8 mouse cellular contexts compared by ENCODE assay signal in the genomic region with DNA sequence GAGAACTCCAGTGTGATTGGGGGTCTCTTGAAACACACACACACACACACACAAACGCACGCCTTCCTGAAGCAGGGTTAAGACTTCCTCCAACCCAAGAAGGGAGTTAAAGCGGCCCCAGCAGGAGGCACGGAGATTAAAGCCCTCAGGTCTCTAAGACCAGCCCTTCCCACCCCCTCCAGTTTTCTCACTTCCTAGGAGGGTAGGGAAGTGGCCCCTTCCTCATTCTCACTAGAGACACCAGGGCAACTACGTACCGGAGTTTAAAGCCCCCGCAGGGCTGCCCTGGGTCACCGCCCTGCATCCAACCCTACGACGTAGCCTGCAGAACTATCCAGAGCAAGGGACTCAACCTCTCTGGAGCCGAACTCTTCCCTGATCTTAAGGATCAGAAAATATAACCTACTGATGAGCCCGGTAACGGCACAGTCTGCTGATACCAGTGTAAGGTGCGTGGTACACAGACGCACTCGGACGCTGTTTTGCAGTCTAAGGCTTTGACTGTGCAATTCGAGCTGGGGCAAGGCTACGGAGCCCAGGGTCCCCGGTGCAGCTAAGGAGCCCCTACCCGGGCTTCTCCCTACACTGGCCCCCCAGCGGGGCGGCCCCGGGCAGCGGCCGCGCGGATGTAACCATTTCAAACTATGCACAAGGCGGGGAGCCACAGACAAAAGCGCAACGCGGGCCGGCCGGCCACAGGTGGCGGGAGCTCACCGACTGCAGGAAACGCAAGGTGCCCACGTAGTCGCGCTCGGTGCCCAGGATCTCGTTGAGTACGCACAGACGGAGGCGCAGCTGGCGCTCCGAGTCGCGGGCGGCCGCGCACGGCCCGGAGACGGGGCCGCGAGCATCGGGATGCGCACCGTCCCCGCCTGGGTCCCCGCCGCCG. TPM values are rescaled to one million over a fixed set of nuclear protein-coding genes. Genes with fewer than 3 reads are reported as not detected.
A peak's percentile ranks its signal among the peaks of the same experiment; 100 is the strongest.
DNase-seq lines count a peak whose midpoint lies in the region; ATAC-seq and TF ChIP-seq lines count a peak whose summit lies in the region.

No protein-coding gene starts in this region.

- H3K36me3 ChIP-seq in forebrain, embryonic 12.5 days (replicated peaks), result no peaks in the 10 kb centered on the region
- no peaks in the 10 kb centered on the region for H3K36me3 ChIP-seq in hindbrain, embryonic 15.5 days
- H3K36me3 ChIP-seq in limb, embryonic 15.5 days, result no peaks in the 10 kb centered on the region
- H3K36me3 ChIP-seq in midbrain, embryonic 14.5 days (ENCODE audit: control insufficient read depth, insufficient read depth, low read length), result no peaks in the 10 kb centered on the region
- H3K36me3 ChIP-seq in testis, adult 2 months (ENCODE audit: control insufficient read depth, insufficient read depth, low read length), result no peaks in the 10 kb centered on the region

- under 1% methylated on average over 64 of the region's 64 CpGs for WGBS in forebrain, embryonic 12.5 days
- under 1% methylated on average over 52 of the region's 64 CpGs for WGBS in hindbrain, embryonic 15.5 days
- WGBS in limb, embryonic 15.5 days, result under 1% methylated on average over 42 of the region's 64 CpGs
- under 1% methylated on average over 64 of the region's 64 CpGs for WGBS in midbrain, embryonic 14.5 days

- TF ChIP-seq POLR2A in testis, adult 2 months (IDR thresholded peaks at IDR 0.05; ENCODE audit: control insufficient read depth, low read depth, low read length), result no peak

- no peak for TF ChIP-seq CTCF in testis, adult 2 months (IDR thresholded peaks at IDR 0.05; ENCODE audit: control insufficient read depth, insufficient read depth, insufficient replicate concordance, low read depth, low read length)

- peak overlapping the region; percentile 87 for H3K4me2 ChIP-seq in forebrain, embryonic 12.5 days
- peak overlapping the region; percentile 65 for H3K4me2 ChIP-seq in hindbrain, embryonic 15.5 days
- H3K4me2 ChIP-seq in limb, embryonic 15.5 days, result peak overlapping the region; percentile 86
- peak overlapping the region; percentile 81 for H3K4me2 ChIP-seq in midbrain, embryonic 14.5 days (ENCODE audit: low read length)

- H3K4me1 ChIP-seq in forebrain, embryonic 12.5 days, result peaks cover 34% of the 10 kb centered on the region
- H3K4me1 ChIP-seq in hindbrain, embryonic 15.5 days (replicated peaks), result peaks cover 38% of the 10 kb centered on the region
- peaks cover 32% of the 10 kb centered on the region for H3K4me1 ChIP-seq in limb, embryonic 15.5 days
- peaks cover 19% of the 10 kb centered on the region; the same call in 1 of the 2 replicates for H3K4me1 ChIP-seq in midbrain, embryonic 14.5 days (ENCODE audit: control insufficient read depth, insufficient read depth, low read length)
- peaks cover 10% of the 10 kb centered on the region for H3K4me1 ChIP-seq in testis, adult 2 months (ENCODE audit: control insufficient read depth, insufficient read depth, low read length)

- H3K27ac ChIP-seq in forebrain, embryonic 12.5 days, result peak overlapping the region; percentile 70
- H3K27ac ChIP-seq in hindbrain, embryonic 15.5 days (replicated peaks), result peak overlapping the region; percentile 74
- H3K27ac ChIP-seq in limb, embryonic 15.5 days, result peak overlapping the region; percentile 66
- peak overlapping the region; percentile 70 for H3K27ac ChIP-seq in midbrain, embryonic 14.5 days (replicated peaks; ENCODE audit: low read depth, low read length)
- no peak overlapping the region for H3K27ac ChIP-seq in testis, adult 2 months (ENCODE audit: control insufficient read depth, insufficient read depth, low read depth, low read length)

- H3K27me3 ChIP-seq in forebrain, embryonic 12.5 days, result 0 out of 2 replicates have a peak, but pooled peaks cover 5% of the 10 kb centered on the region
- 0 out of 2 replicates have a peak, but pooled peaks cover 6% of the 10 kb centered on the region for H3K27me3 ChIP-seq in hindbrain, embryonic 15.5 days
- no peaks in the 10 kb centered on the region for H3K27me3 ChIP-seq in limb, embryonic 15.5 days
- H3K27me3 ChIP-seq in midbrain, embryonic 14.5 days (ENCODE audit: control insufficient read depth, insufficient read depth, low read length), result no peaks in the 10 kb centered on the region
- H3K27me3 ChIP-seq in testis, adult 2 months (ENCODE audit: control insufficient read depth, insufficient read depth, low read length), result no peaks in the 10 kb centered on the region

- peak; percentile 75 for ATAC-seq in forebrain, embryonic 12.5 days (ENCODE audit: low FRiP score)
- peak; percentile 69 for ATAC-seq in hindbrain, embryonic 15.5 days (ENCODE audit: low FRiP score, low read depth)
- peak; percentile 15; the same call in 1 of the 2 replicates for ATAC-seq in limb, embryonic 15.5 days (ENCODE audit: insufficient number of reproducible peaks, low FRiP score, low TSS enrichment, low read depth)
- ATAC-seq in midbrain, embryonic 14.5 days (ENCODE audit: low FRiP score, low TSS enrichment), result peak; percentile 43

- intact Hi-C loops in gastrocnemius, postnatal 14 days (cut with DNase I; ENCODE audit: low total_unique reads), result loop anchor here (10.0 kb wide), 2 partner anchors 62 to 98 kb away; no protein-coding TSS in a partner anchor
- intact Hi-C loops in gastrocnemius, postnatal 36 days (cut with DNase I), result loop anchor here (5.0 kb wide), 1 partner anchor 106 kb away; no protein-coding TSS in a partner anchor

- H3K4me3 ChIP-seq in forebrain, embryonic 12.5 days (replicated peaks), result peak overlapping the region; percentile 78
- H3K4me3 ChIP-seq in hindbrain, embryonic 15.5 days, result peak overlapping the region; percentile 79
- peak overlapping the region; percentile 79 for H3K4me3 ChIP-seq in limb, embryonic 15.5 days
- H3K4me3 ChIP-seq in midbrain, embryonic 14.5 days (replicated peaks; ENCODE audit: low read depth, low read length), result peak overlapping the region; percentile 64
- peak overlapping the region; percentile 81 for H3K4me3 ChIP-seq in testis, adult 2 months (ENCODE audit: control insufficient read depth, low read depth, low read length)

- DNase-seq in gastrocnemius, postnatal 14 days, result peak; percentile 56
- no peak for DNase-seq in gastrocnemius, postnatal 36 days
- DNase-seq in R1 (ENCODE audit: low read depth, low spot score), result peak; percentile 79
- peak; percentile 55 for DNase-seq in midbrain, embryonic 14.5 days

- H3K9ac ChIP-seq in forebrain, embryonic 12.5 days, result peak overlapping the region; percentile 74
- peak overlapping the region; percentile 48 for H3K9ac ChIP-seq in hindbrain, embryonic 15.5 days
- peak overlapping the region; percentile 60 for H3K9ac ChIP-seq in limb, embryonic 15.5 days
- peak overlapping the region; percentile 57 for H3K9ac ChIP-seq in midbrain, embryonic 14.5 days (replicated peaks; ENCODE audit: low read length)

- H3K9me3 ChIP-seq in forebrain, embryonic 12.5 days, result no peaks in the 10 kb centered on the region
- no peaks in the 10 kb centered on the region for H3K9me3 ChIP-seq in hindbrain, embryonic 15.5 days
- no peaks in the 10 kb centered on the region for H3K9me3 ChIP-seq in limb, embryonic 15.5 days
- no peaks in the 10 kb centered on the region for H3K9me3 ChIP-seq in midbrain, embryonic 14.5 days (ENCODE audit: control insufficient read depth, low read length)

RNA-seq across cellular contexts. Expression of a gene that starts 0.6 kb away (rescaled TPM):
- total RNA-seq in gastrocnemius, postnatal 14 days (2021), result 10 to 100 TPM in 1 of 2 experiments, 1 to 10 TPM in 1; 7.4 to 11.5 TPM
- 1 to 10 TPM; 3.7 to 5.0 TPM for total RNA-seq in gastrocnemius, postnatal 36 days (2021)
- polyA plus RNA-seq in forebrain, embryonic 12.5 days (2016; fragmentation: Nextera tagmentation; extraction: Ambion mirVana), result 29.9 and 30.7 TPM in 2 replicates
- 27.0 and 27.4 TPM in 2 replicates for polyA plus RNA-seq in hindbrain, embryonic 15.5 days (2015; fragmentation: Nextera tagmentation; extraction: Ambion mirVana)
- 17.7 and 19.1 TPM in 2 replicates for polyA plus RNA-seq in limb, embryonic 15.5 days (2015; fragmentation: Nextera tagmentation; extraction: Ambion mirVana)
- polyA plus RNA-seq in midbrain, embryonic 14.5 days (2014; fragmentation: Nextera tagmentation; extraction: Ambion mirVana), result 20.3 and 24.2 TPM in 2 replicates
- polyA plus RNA-seq in testis, adult 2 months (2012; rRNA removed), result 13.6 and 14.5 TPM in 2 replicates

Comparison
In these comparisons a context has a peak if more than half of its experiments do, and no peak if none do; other contexts are left out.
1. DNase-seq: peak in gastrocnemius, postnatal 14 days (single experiment), R1 (single experiment) and midbrain, embryonic 14.5 days (single experiment); none in gastrocnemius, postnatal 36 days (0 of 2).
2. ATAC-seq: peak in every context shown above with its lines; median percentile 75 in forebrain, embryonic 12.5 days; 69 in hindbrain, embryonic 15.5 days; 43 in midbrain, embryonic 14.5 days; 15 in limb, embryonic 15.5 days.
3. Peak in every context shown above with its lines, with median percentiles within 50 percentile points of each other: H3K4me2 ChIP-seq, H3K4me3 ChIP-seq and H3K9ac ChIP-seq.